Mouse (Mus musculus): ENCODE results near the gene Cntnap4.

Gene Cntnap4

GRCm38 (mm10) chr8:112569471-112570141, at the start of gene Cntnap4:
Cntnap4 (plus strand) TSS chr8:112570043.
- in situ Hi-C loops (cut with MboI, MseI): no loop called here

GRCm38 (mm10) chr8:112557376-112557775, 12.5 kb upstream of the Cntnap4 start:
- in situ Hi-C loops (cut with MboI, MseI): no loop called here

GRCm38 (mm10) chr8:112570541-112570940, 698 bp downstream of the Cntnap4 start:
- in situ Hi-C loops (cut with MboI, MseI): no loop called here

GRCm38 (mm10) chr8:112571337-112571904, 1.6 kb downstream of the Cntnap4 start:
- in situ Hi-C loops (cut with MboI, MseI): no loop called here

GRCm38 (mm10) chr8:112581473-112581872, 11.6 kb downstream of the Cntnap4 start:
- in situ Hi-C loops (cut with MboI, MseI): no loop called here

GRCm38 (mm10) chr8:112583440-112583839, 13.6 kb downstream of the Cntnap4 start:
- in situ Hi-C loops (cut with MboI, MseI): no loop called here

GRCm38 (mm10) chr8:112588357-112589051, 18.7 kb downstream of the Cntnap4 start:
- in situ Hi-C loops (cut with MboI, MseI): no loop called here

GRCm38 (mm10) chr8:112589052-112589389, 19.2 kb downstream of the Cntnap4 start:
- in situ Hi-C loops (cut with MboI, MseI): no loop called here

GRCm38 (mm10) chr8:112596023-112596776, 26.4 kb downstream of the Cntnap4 start:
- in situ Hi-C loops (cut with MboI, MseI): no loop called here

- in situ Hi-C loops (cut with MboI, MseI): no loop called here
Observed at GRCm38 (mm10) chr8:112599975-112600374, 30.1 kb downstream of the Cntnap4 start.

GRCm38 (mm10) chr8:112601150-112601549, 31.3 kb downstream of the Cntnap4 start:
- in situ Hi-C loops (cut with MboI, MseI): no loop called here

GRCm38 (mm10) chr8:112610121-112610520, 40.3 kb downstream of the Cntnap4 start:
- in situ Hi-C loops (cut with MboI, MseI): no loop called here

GRCm38 (mm10) chr8:112628791-112629190, 58.9 kb downstream of the Cntnap4 start:
- in situ Hi-C loops (cut with MboI, MseI): no loop called here

GRCm38 (mm10) chr8:112652657-112653056, 82.8 kb downstream of the Cntnap4 start:
- in situ Hi-C loops (cut with MboI, MseI): no loop called here

GRCm38 (mm10) chr8:112653276-112653675, 83.4 kb downstream of the Cntnap4 start:
- in situ Hi-C loops (cut with MboI, MseI): no loop called here

- in situ Hi-C loops (cut with MboI, MseI): no loop called here
Observed at GRCm38 (mm10) chr8:112653994-112654393, 84.2 kb downstream of the Cntnap4 start.

- in situ Hi-C loops (cut with MboI, MseI): no loop called here
Observed at GRCm38 (mm10) chr8:112664067-112664466, 94.2 kb downstream of the Cntnap4 start.

GRCm38 (mm10) chr8:112674671-112675070, 104.8 kb downstream of the Cntnap4 start:
- in situ Hi-C loops (cut with MboI, MseI): no loop called here

GRCm38 (mm10) chr8:112681757-112682156, 111.9 kb downstream of the Cntnap4 start:
- in situ Hi-C loops (cut with MboI, MseI): loop anchor here (5.0 kb wide), 1 partner anchor 781 kb away; no protein-coding TSS in a partner anchor

GRCm38 (mm10) chr8:112695708-112696107, 125.9 kb downstream of the Cntnap4 start:
- in situ Hi-C loops (cut with MboI, MseI): no loop called here

- in situ Hi-C loops (cut with MboI, MseI): no loop called here
Observed at GRCm38 (mm10) chr8:112698141-112698540, 128.3 kb downstream of the Cntnap4 start.

- in situ Hi-C loops (cut with MboI, MseI): no loop called here
Observed at GRCm38 (mm10) chr8:112716982-112717381, 147.1 kb downstream of the Cntnap4 start.

Data from T-helper 1 cell (primary cell).